Mouse (Mus musculus) neural tube, embryonic 14.5 days (tissue): ENCODE results near the gene 1700088E04Rik. TPM values are rescaled to one million over a fixed set of nuclear protein-coding genes. Genes with fewer than 3 reads are reported as not detected.
A peak's percentile ranks its signal among the peaks of the same experiment; 100 is the strongest.

Experiments used
- ATAC-seq: fragments of 200-750 bp; cut with Nextera tagmentation; 2 replicates; pipeline ENCODE4 v1.8.0; 2017; ENCODE audit warnings: low read depth, mild to moderate bottlenecking, moderate TSS enrichment, moderate library complexity
- H3K27ac ChIP-seq: fragments of 300-500 bp; sonication (generic); 2 replicates; pipeline ENCODE4 v1.5.1; 2014; ENCODE audit warnings: low read depth, mild to moderate bottlenecking, control low read depth, low read length, moderate library complexity, mixed read lengths
- H3K27me3 ChIP-seq: fragments of 300-500 bp; sonication (generic); 2 replicates; pipeline ENCODE4 v1.6.1; 2014; ENCODE audit warnings: low read length; ENCODE audit not compliant: control insufficient read depth, insufficient read depth
- H3K36me3 ChIP-seq: fragments of 300-500 bp; sonication (generic); 2 replicates; pipeline ENCODE4 v1.6.1; 2014; ENCODE audit warnings: low read length, mixed read lengths; ENCODE audit not compliant: control insufficient read depth, insufficient read depth
- H3K4me1 ChIP-seq: fragments of 300-500 bp; sonication (generic); 2 replicates; pipeline ENCODE4 v1.6.1; 2014; ENCODE audit warnings: low read length; ENCODE audit not compliant: control insufficient read depth, insufficient read depth
- H3K4me2 ChIP-seq: fragments of 300-500 bp; sonication (generic); 2 replicates; pipeline ENCODE4 v1.6.1; 2014; ENCODE audit warnings: mild to moderate bottlenecking, low read depth, low read length, control low read depth
- H3K4me3 ChIP-seq: fragments of 300-500 bp; sonication (generic); 2 replicates; pipeline ENCODE4 v1.5.1; 2014; ENCODE audit warnings: low read depth, low read length, control low read depth, mixed read lengths
- H3K9ac ChIP-seq: fragments of 300-500 bp; sonication (generic); replicated peaks from 2 replicates; pipeline ENCODE4 v1.6.1; 2014; ENCODE audit warnings: low read depth, mild to moderate bottlenecking, control low read depth, low read length, mixed read lengths
- H3K9me3 ChIP-seq: fragments of 300-500 bp; sonication (generic); 2 replicates; pipeline ENCODE4 v1.6.1; 2016; ENCODE audit warnings: low read length; ENCODE audit not compliant: control insufficient read depth
- WGBS: fragments of 180-500 bp; shearing (Covaris S2); extraction: QIAGEN DNeasy Blood & Tissue Kit; methylation state at CpG from one replicate; pipeline ENCODE4 v1.1.7; 2014; 5-methylcytosine and 5-hydroxymethylcytosine counted together
- polyA plus RNA-seq: library from polyadenylated mRNA; unstranded; fragments of >200 nt; fragmentation: Nextera tagmentation; extraction: Ambion mirVana; gene quantifications from 2 replicates; pipeline ENCODE4 v1.2.1, GENCODE M21; 2014

Gene 1700088E04Rik
- polyA plus RNA-seq, 1 experiment from 2014 or later, result 18.0 TPM

GRCm38 (mm10) chr15:79155572-79155971, 14.5 kb upstream of the 1700088E04Rik start:
- H3K4me2 ChIP-seq, result no peak overlapping the region
- peaks cover 13% of the 10 kb centered on the region for H3K36me3 ChIP-seq
- H3K9me3 ChIP-seq, result no peaks in the 10 kb centered on the region
- no peak overlapping the region for H3K27ac ChIP-seq
- H3K9ac ChIP-seq, result no peak overlapping the region
- H3K27me3 ChIP-seq, result no peaks in the 10 kb centered on the region
- peaks cover 9% of the 10 kb centered on the region; the same call in 1 of the 2 replicates for H3K4me1 ChIP-seq
- ATAC-seq, result no peak
- 23% methylated on average over 3 of the region's 3 CpGs for WGBS
- H3K4me3 ChIP-seq, result no peak overlapping the region

GRCm38 (mm10) chr15:79152709-79153108, 11.7 kb upstream of the 1700088E04Rik start:
- no peak for ATAC-seq

GRCm38 (mm10) chr15:79151881-79152280, 10.8 kb upstream of the 1700088E04Rik start:
- peak overlapping the region; percentile 16; the same call in 1 of the 2 replicates for H3K9ac ChIP-seq
- peaks cover 9% of the 10 kb centered on the region; the same call in 1 of the 2 replicates for H3K4me1 ChIP-seq
- H3K9me3 ChIP-seq, result no peaks in the 10 kb centered on the region
- ATAC-seq, result peak; percentile 32; the same call in 1 of the 2 replicates
- H3K27ac ChIP-seq, result peak overlapping the region; percentile 79
- WGBS, result 37% methylated on average over 8 of the region's 8 CpGs
- H3K4me2 ChIP-seq, result no peak overlapping the region; the same call in 1 of the 2 replicates
- no peaks in the 10 kb centered on the region for H3K27me3 ChIP-seq
- peaks cover 32% of the 10 kb centered on the region for H3K36me3 ChIP-seq
- no peak overlapping the region for H3K4me3 ChIP-seq

More at GRCm38 (mm10) chr15:79152709-79153108, 11.7 kb upstream of the 1700088E04Rik start:
- H3K9ac ChIP-seq, result no peak overlapping the region
- peaks cover 9% of the 10 kb centered on the region; the same call in 1 of the 2 replicates for H3K4me1 ChIP-seq
- H3K27me3 ChIP-seq, result no peaks in the 10 kb centered on the region
- no peak overlapping the region for H3K4me2 ChIP-seq
- WGBS, result 44% methylated on average over 6 of the region's 6 CpGs
- no peak overlapping the region for H3K4me3 ChIP-seq
- peaks cover 24% of the 10 kb centered on the region for H3K36me3 ChIP-seq
- peak overlapping the region; percentile 79 for H3K27ac ChIP-seq
- no peaks in the 10 kb centered on the region for H3K9me3 ChIP-seq

GRCm38 (mm10) chr15:79148533-79148932, 7.5 kb upstream of the 1700088E04Rik start:
- no peak overlapping the region for H3K9ac ChIP-seq
- H3K27ac ChIP-seq, result no peak overlapping the region
- no peak overlapping the region for H3K4me3 ChIP-seq
- H3K36me3 ChIP-seq, result peaks cover 37% of the 10 kb centered on the region
- peaks cover 9% of the 10 kb centered on the region; the same call in 1 of the 2 replicates for H3K4me1 ChIP-seq
- no peaks in the 10 kb centered on the region for H3K9me3 ChIP-seq
- peak; percentile 10; the same call in 1 of the 2 replicates for ATAC-seq
- WGBS, result 49% methylated on average over 7 of the region's 7 CpGs
- no peak overlapping the region for H3K4me2 ChIP-seq
- no peaks in the 10 kb centered on the region for H3K27me3 ChIP-seq

GRCm38 (mm10) chr15:79145522-79145921, 4.5 kb upstream of the 1700088E04Rik start:
- no peak overlapping the region for H3K4me3 ChIP-seq
- no peak for ATAC-seq
- no peak overlapping the region for H3K27ac ChIP-seq
- H3K36me3 ChIP-seq, result peaks cover 25% of the 10 kb centered on the region
- no peaks in the 10 kb centered on the region for H3K9me3 ChIP-seq
- no peaks in the 10 kb centered on the region for H3K27me3 ChIP-seq
- no peak overlapping the region for H3K4me2 ChIP-seq
- WGBS, result 95% methylated on average over 7 of the region's 7 CpGs
- no peak overlapping the region for H3K9ac ChIP-seq
- H3K4me1 ChIP-seq, result peaks cover 7% of the 10 kb centered on the region

- ATAC-seq, result no peak
- H3K4me1 ChIP-seq, result peaks cover 9% of the 10 kb centered on the region
- no peak overlapping the region for H3K4me2 ChIP-seq
- no peak overlapping the region for H3K27ac ChIP-seq
- H3K9ac ChIP-seq, result no peak overlapping the region
- H3K4me3 ChIP-seq, result no peak overlapping the region
- 86% methylated on average over 8 of the region's 8 CpGs for WGBS
- H3K27me3 ChIP-seq, result no peaks in the 10 kb centered on the region
- H3K9me3 ChIP-seq, result no peaks in the 10 kb centered on the region
- peaks cover 16% of the 10 kb centered on the region for H3K36me3 ChIP-seq
These were observed 3.0 kb upstream of the 1700088E04Rik start for GRCm38 (mm10) chr15:79144021-79144420.

GRCm38 (mm10) chr15:79143316-79143715, 2.3 kb upstream of the 1700088E04Rik start:
- Histone ChIP-seq H3K4me2 (no peak overlapping the region), H3K36me3 (peaks cover 16% of the 10 kb centered on the region), H3K27me3 (no peaks in the 10 kb centered on the region), H3K27ac (no peak overlapping the region), H3K4me3 (no peak overlapping the region), H3K9ac (no peak overlapping the region), H3K4me1 (peaks cover 9% of the 10 kb centered on the region), H3K9me3 (no peaks in the 10 kb centered on the region)
- WGBS, result 88% methylated on average over 12 of the region's 12 CpGs
- ATAC-seq, result no peak

- ATAC-seq, result 0 out of 2 replicates have a peak, but pooled peaks have one; percentile 13
- 3% methylated on average over 7 of the region's 7 CpGs for WGBS
- Histone ChIP-seq H3K27ac (no peak overlapping the region), H3K9ac (peak overlapping the region; percentile 74), H3K4me2 (peak overlapping the region; percentile 91), H3K36me3 (peaks cover 2% of the 10 kb centered on the region), H3K4me1 (peaks cover 9% of the 10 kb centered on the region), H3K27me3 (no peaks in the 10 kb centered on the region), H3K4me3 (peak overlapping the region; percentile 88), H3K9me3 (no peaks in the 10 kb centered on the region)
These were observed 489 bp upstream of the 1700088E04Rik start for GRCm38 (mm10) chr15:79141566-79141917.

- Histone ChIP-seq H3K4me2 (no peak overlapping the region), H3K27me3 (no peaks in the 10 kb centered on the region), H3K9me3 (no peaks in the 10 kb centered on the region), H3K4me1 (peaks cover 9% of the 10 kb centered on the region), H3K9ac (no peak overlapping the region), H3K27ac (no peak overlapping the region), H3K36me3 (no peaks in the 10 kb centered on the region), H3K4me3 (no peak overlapping the region)
- 64% methylated on average over 10 of the region's 10 CpGs for WGBS
- ATAC-seq, result no peak
These were observed 1.4 kb downstream of the 1700088E04Rik start for GRCm38 (mm10) chr15:79139640-79140039.
